Mouse (Mus musculus): Measurements from ENCODE around the gene Hhipl1. TPM values are rescaled to one million over a fixed set of nuclear protein-coding genes. Genes with fewer than 3 reads are reported as not detected.

Hhipl1 gene
- polyA plus RNA-seq, 1 experiment from 2014 or later = 5.1 TPM

DNA sequence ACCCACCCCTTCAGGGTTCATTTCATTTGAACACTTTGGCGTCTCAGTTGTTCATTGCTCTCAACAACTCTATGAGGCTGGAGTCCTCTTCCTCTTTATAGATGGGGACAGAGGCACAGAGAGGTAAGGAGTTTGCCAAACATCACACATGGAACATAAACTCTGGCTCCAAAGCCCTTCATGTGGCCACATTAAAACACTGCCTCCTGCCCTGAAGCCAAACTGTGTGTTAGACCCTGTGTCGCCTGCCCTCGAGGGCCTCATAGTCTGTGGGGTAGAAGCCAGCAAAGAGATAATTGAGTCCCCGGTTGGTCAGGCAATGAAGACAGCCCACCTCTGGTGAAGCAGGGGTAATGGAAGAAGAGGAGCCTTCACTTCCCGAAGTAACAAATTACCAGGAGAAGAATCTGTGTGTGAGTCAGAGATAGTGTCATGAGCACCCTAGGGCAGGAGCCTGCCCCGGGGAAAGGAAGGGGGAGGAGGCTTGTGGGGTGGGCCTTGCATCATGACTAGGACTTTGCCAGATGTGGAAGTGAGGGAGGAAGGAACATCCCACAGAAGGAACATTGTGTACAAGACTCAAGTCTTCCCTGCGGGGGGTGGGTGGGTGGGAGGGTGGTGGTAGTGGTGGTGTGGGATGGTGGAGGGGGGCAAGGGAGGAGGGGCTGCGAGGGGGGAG lies 3.2 kb downstream of the Hhipl1 start:
- DNase-seq (ENCODE audit: low spot score) = no peak
- Histone ChIP-seq H3K9me3 (replicated peaks) (no peaks in the 10 kb centered on the region), H3K36me3 (peaks cover 11% of the 10 kb centered on the region), H3K4me1 (peaks cover 88% of the 10 kb centered on the region), H3K4me3 (no peak overlapping the region), H3K27ac (replicated peaks) (peak overlapping the region; percentile 65), H3K27me3 (ENCODE audit: low read depth, poor library complexity, severe bottlenecking) (peaks cover 43% of the 10 kb centered on the region)
- 69% methylated on average over 8 of the region's 8 CpGs for WGBS

GRCm38 (mm10) chr12:108310041-108310440 lies 4.0 kb downstream of the Hhipl1 start:
- H3K27ac ChIP-seq (replicated peaks) = peak overlapping the region; percentile 65
- H3K4me1 ChIP-seq = peaks cover 81% of the 10 kb centered on the region
- H3K9me3 ChIP-seq (replicated peaks) = no peaks in the 10 kb centered on the region
- WGBS = 87% methylated on average over 4 of the region's 4 CpGs
- DNase-seq (ENCODE audit: low spot score) = no peak
- peaks cover 38% of the 10 kb centered on the region for H3K27me3 ChIP-seq (ENCODE audit: low read depth, poor library complexity, severe bottlenecking)
- H3K4me3 ChIP-seq = no peak overlapping the region
- H3K36me3 ChIP-seq = peaks cover 11% of the 10 kb centered on the region

DNA sequence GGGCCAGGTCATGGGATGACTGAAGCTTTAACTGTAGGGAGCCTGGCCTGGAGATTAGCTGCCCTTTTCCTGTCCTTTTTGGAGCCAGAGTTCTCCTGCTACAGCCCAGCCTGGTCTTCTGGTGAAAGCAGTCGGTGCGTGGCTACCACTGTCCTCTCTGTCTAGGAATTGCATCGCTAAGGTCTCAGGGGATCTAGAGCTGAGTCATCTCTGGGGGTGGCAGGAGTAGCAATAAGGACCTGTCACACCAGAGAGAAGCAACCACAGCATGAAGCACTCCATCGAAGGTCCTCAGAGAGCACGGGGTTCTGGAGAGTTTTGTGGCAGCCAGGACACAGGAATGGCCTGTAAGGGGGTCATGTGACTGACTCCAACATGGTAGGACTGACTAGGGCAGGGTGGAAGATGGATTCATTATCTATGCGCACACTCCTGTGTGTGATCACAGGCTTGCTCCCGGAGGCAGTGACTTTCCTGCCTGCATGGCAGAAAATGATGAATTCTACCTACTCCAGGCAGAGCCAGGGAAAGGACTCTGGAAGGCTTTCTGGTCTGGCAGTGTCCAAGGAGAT lies 4.5 kb downstream of the Hhipl1 start:
- no peaks in the 10 kb centered on the region for H3K9me3 ChIP-seq (replicated peaks)
- 82% methylated on average over 7 of the region's 7 CpGs for WGBS
- H3K27ac ChIP-seq (replicated peaks) = peak overlapping the region; percentile 65
- H3K4me3 ChIP-seq = no peak overlapping the region
- no peak for DNase-seq (ENCODE audit: low spot score)
- peaks cover 33% of the 10 kb centered on the region for H3K27me3 ChIP-seq (ENCODE audit: low read depth, poor library complexity, severe bottlenecking)
- peaks cover 11% of the 10 kb centered on the region for H3K36me3 ChIP-seq
- peaks cover 80% of the 10 kb centered on the region for H3K4me1 ChIP-seq

DNA sequence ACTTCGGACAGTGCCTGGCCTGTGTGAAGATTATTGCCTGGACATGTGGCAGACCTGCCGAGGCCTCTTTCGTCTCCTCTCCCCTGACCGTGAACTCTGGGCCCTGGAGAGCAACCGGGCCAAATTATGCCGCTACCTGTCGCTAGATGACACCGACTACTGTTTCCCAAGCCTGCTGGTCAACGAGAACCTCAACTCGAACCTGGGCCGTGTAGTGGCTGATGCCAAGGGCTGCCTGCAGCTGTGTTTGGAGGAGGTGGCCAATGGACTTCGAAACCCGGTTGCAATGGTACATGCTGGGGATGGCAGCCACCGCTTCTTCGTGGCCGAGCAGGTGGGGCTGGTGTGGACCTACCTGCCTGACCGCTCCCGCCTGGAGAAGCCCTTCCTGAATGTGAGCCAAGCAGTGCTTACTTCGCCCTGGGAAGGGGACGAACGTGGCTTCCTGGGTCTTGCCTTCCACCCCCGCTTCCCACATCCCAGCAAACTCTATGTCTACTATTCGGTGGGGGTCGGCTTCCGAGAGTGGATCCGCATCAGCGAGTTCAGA lies 5.7 kb downstream of the Hhipl1 start:
- no peak overlapping the region for H3K4me3 ChIP-seq
- DNase-seq (ENCODE audit: low spot score) = no peak
- H3K27ac ChIP-seq (replicated peaks) = peak overlapping the region; percentile 72
- peaks cover 11% of the 10 kb centered on the region for H3K36me3 ChIP-seq
- WGBS = 90% methylated on average over 27 of the region's 27 CpGs
- peaks cover 80% of the 10 kb centered on the region for H3K4me1 ChIP-seq
- H3K9me3 ChIP-seq (replicated peaks) = no peaks in the 10 kb centered on the region
- H3K27me3 ChIP-seq (ENCODE audit: low read depth, poor library complexity, severe bottlenecking) = peaks cover 37% of the 10 kb centered on the region

GRCm38 (mm10) chr12:108312432-108312851 lies 6.4 kb downstream of the Hhipl1 start:
- Histone ChIP-seq H3K36me3 (peaks cover 11% of the 10 kb centered on the region), H3K4me3 (no peak overlapping the region), H3K9me3 (replicated peaks) (no peaks in the 10 kb centered on the region), H3K4me1 (peaks cover 80% of the 10 kb centered on the region), H3K27me3 (ENCODE audit: low read depth, poor library complexity, severe bottlenecking) (peaks cover 37% of the 10 kb centered on the region), H3K27ac (replicated peaks) (peak overlapping the region; percentile 72)
- 23% methylated on average over 6 of the region's 6 CpGs for WGBS
- peak; percentile 67 for DNase-seq (ENCODE audit: low spot score)

- H3K27me3 ChIP-seq (ENCODE audit: low read depth, poor library complexity, severe bottlenecking) = peaks cover 38% of the 10 kb centered on the region
- H3K4me3 ChIP-seq = no peak overlapping the region
- 90% methylated on average over 1 of the region's 1 CpGs for WGBS
- DNase-seq (ENCODE audit: low spot score) = no peak
- peaks cover 80% of the 10 kb centered on the region for H3K4me1 ChIP-seq
- H3K36me3 ChIP-seq = peaks cover 11% of the 10 kb centered on the region
- no peaks in the 10 kb centered on the region for H3K9me3 ChIP-seq (replicated peaks)
- H3K27ac ChIP-seq (replicated peaks) = peak overlapping the region; percentile 72
Measured at GRCm38 (mm10) chr12:108313244-108313772, 7.2 kb downstream of the Hhipl1 start.

DNA sequence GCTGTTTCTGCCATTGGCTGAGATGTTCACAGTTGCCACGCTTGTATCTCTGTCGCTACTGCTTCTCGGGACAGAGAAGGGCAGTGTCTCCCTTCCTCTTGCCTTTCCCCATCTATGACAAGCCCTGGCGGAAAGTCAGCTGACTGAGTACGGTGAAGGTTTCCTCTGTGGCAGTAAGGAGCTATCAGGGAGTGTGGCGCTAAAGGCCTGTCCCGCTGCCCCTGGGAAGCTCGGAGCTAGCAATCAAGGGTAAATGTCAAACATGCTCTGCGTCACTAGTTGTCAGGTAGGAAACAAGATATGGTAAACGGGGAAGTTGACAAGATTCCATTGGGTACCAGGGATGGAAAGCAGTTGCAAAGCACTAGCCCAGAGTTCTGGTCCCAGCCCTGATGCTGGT lies 9.7 kb downstream of the Hhipl1 start:
- H3K27ac ChIP-seq (replicated peaks) = peak overlapping the region; percentile 94; the same call in 1 of the 2 replicates
- 53% methylated on average over 10 of the region's 10 CpGs for WGBS
- peaks cover 11% of the 10 kb centered on the region for H3K36me3 ChIP-seq
- no peaks in the 10 kb centered on the region for H3K9me3 ChIP-seq (replicated peaks)
- peaks cover 80% of the 10 kb centered on the region for H3K4me1 ChIP-seq
- H3K27me3 ChIP-seq (ENCODE audit: low read depth, poor library complexity, severe bottlenecking) = peaks cover 52% of the 10 kb centered on the region
- no peak overlapping the region for H3K4me3 ChIP-seq
- DNase-seq (ENCODE audit: low spot score) = no peak

DNA sequence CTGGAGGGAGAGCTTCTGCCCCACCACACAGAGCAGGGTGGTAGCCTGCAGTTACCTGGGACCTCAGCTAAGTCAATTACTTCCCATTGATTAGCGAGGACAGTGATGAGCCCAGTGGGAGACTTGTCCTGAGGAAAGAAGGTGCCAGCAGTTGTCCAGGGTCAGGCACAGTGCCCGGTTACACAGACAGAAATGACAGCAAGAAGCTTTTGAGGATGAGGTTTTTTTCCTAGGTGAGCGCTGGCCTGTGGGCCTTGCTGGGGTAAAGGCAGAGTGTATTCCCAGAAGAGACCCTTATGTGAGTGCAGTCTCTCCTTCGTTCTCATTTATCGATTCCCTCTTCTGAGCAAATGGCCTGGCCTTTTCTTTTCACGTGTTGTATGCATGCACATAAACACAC lies 10.6 kb downstream of the Hhipl1 start:
- H3K27me3 ChIP-seq (ENCODE audit: low read depth, poor library complexity, severe bottlenecking) = peaks cover 52% of the 10 kb centered on the region
- WGBS = 22% methylated on average over 6 of the region's 6 CpGs
- DNase-seq (ENCODE audit: low spot score) = no peak
- H3K4me3 ChIP-seq = no peak overlapping the region
- H3K27ac ChIP-seq (replicated peaks) = peak overlapping the region; percentile 94
- peaks cover 80% of the 10 kb centered on the region for H3K4me1 ChIP-seq
- no peaks in the 10 kb centered on the region for H3K9me3 ChIP-seq (replicated peaks)
- H3K36me3 ChIP-seq = peaks cover 9% of the 10 kb centered on the region

DNA sequence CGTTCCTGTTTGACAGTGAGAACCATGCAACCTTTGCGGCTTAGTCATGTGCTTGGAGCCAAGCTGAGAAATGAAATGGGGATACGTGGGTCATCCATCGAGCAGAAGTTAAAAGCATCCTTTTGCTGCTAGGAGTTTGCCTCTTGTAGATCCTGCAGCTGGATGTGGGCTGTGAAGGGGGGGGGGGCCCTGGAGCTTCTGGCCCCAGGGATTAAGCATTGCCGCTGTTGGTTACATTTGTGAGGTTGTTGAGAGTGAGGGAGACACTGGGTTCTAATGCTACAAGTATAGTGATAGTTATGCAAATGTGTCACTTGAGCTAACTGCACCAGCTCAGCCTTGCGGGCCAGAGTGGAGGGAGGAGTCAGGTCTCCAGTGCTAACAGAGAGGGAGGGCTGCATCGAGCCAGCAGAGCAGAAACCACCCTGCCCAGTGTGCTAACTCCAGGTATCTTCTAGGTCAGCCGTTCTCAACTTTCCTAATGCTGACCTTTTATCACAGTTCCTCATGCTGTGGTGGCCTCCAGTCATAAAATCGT lies 11.2 kb downstream of the Hhipl1 start:
- H3K27ac ChIP-seq (replicated peaks) = peak overlapping the region; percentile 94

GRCm38 (mm10) chr12:108317826-108318430 lies 11.9 kb downstream of the Hhipl1 start:
- 10% methylated on average over 18 of the region's 18 CpGs for WGBS
- Histone ChIP-seq H3K4me1 (peaks cover 79% of the 10 kb centered on the region), H3K36me3 (0 out of 2 replicates have a peak, but pooled peaks cover 3% of the 10 kb centered on the region), H3K4me3 (peak overlapping the region; percentile 29), H3K27ac (replicated peaks) (peak overlapping the region; percentile 94), H3K9me3 (replicated peaks) (no peaks in the 10 kb centered on the region), H3K27me3 (ENCODE audit: low read depth, poor library complexity, severe bottlenecking) (peaks cover 52% of the 10 kb centered on the region)
- DNase-seq (ENCODE audit: low spot score) = no peak

More for the DNA sequence above, 11.2 kb downstream of the Hhipl1 start:
- peaks cover 52% of the 10 kb centered on the region for H3K27me3 ChIP-seq (ENCODE audit: low read depth, poor library complexity, severe bottlenecking)
- 0 out of 2 replicates have a peak, but pooled peaks cover 3% of the 10 kb centered on the region for H3K36me3 ChIP-seq
- 4% methylated on average over 9 of the region's 9 CpGs for WGBS
- H3K4me3 ChIP-seq = no peak overlapping the region
- H3K4me1 ChIP-seq = peaks cover 80% of the 10 kb centered on the region
- H3K9me3 ChIP-seq (replicated peaks) = no peaks in the 10 kb centered on the region
- peak; percentile 66 for DNase-seq (ENCODE audit: low spot score)

- no peaks in the 10 kb centered on the region for H3K9me3 ChIP-seq (replicated peaks)
- peaks cover 79% of the 10 kb centered on the region for H3K4me1 ChIP-seq
- 5% methylated on average over 37 of the region's 37 CpGs for WGBS
- peaks cover 52% of the 10 kb centered on the region for H3K27me3 ChIP-seq (ENCODE audit: low read depth, poor library complexity, severe bottlenecking)
- 0 out of 2 replicates have a peak, but pooled peaks cover 3% of the 10 kb centered on the region for H3K36me3 ChIP-seq
- peak overlapping the region; percentile 29 for H3K4me3 ChIP-seq
- DNase-seq (ENCODE audit: low spot score) = peak; percentile 40
- peak overlapping the region; percentile 94 for H3K27ac ChIP-seq (replicated peaks)
Measured at GRCm38 (mm10) chr12:108318499-108318898, 12.4 kb downstream of the Hhipl1 start.

DNA sequence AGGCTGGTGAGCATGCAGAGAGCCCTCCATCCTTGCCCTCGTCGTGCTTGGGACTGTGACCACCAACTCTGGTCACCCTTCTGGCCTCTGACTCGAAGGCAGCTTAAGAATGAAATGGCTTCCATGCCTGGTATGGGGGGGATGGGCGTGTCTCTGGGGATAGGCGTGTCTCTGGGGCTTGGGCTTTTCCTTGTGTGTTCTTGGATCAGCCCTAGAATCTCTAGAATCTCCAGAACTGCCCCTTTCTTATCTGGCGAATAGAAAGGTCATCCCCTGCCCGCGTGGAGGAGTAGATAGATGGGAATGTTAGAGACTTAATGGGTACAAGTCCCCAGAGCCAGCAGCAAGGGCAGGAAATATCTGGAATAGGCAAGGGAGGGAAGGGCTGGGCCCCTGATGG lies 14.0 kb downstream of the Hhipl1 start:
- Histone ChIP-seq H3K36me3 (no peaks in the 10 kb centered on the region), H3K27me3 (ENCODE audit: low read depth, poor library complexity, severe bottlenecking) (peaks cover 50% of the 10 kb centered on the region), H3K27ac (replicated peaks) (peak overlapping the region; percentile 94), H3K4me3 (peak overlapping the region; percentile 31), H3K9me3 (replicated peaks) (no peaks in the 10 kb centered on the region), H3K4me1 (peaks cover 81% of the 10 kb centered on the region)
- peak; percentile 78 for DNase-seq (ENCODE audit: low spot score)
- 7% methylated on average over 8 of the region's 8 CpGs for WGBS

Measured in midbrain, embryonic 10.5 days (tissue).